Mouse (Mus musculus) forebrain, embryonic 14.5 days (tissue): ENCODE results near the gene Gm43191. TPM values are rescaled to one million over a fixed set of nuclear protein-coding genes. Genes with fewer than 3 reads are reported as not detected.

ENCODE experiments used
- ATAC-seq: fragments of 200-750 bp; cut with Nextera tagmentation; 2 replicates; pipeline ENCODE4 v1.8.0; 2017; ENCODE audit warnings: mild to moderate bottlenecking, moderate library complexity
- DNase-seq: peaks from one replicate; pipeline ENCODE4 v3.0.0-alpha.2; 2015; ENCODE audit warnings: low spot score
- H3K27ac ChIP-seq: fragments of 300-500 bp; sonication (generic); 2 replicates; pipeline ENCODE4 v1.5.1; 2014; ENCODE audit warnings: low read depth, mild to moderate bottlenecking, control low read depth, low read length, moderate library complexity
- H3K27me3 ChIP-seq: fragments of 300-500 bp; sonication (generic); replicated peaks from 2 replicates; pipeline ENCODE4 v1.6.1; 2014; ENCODE audit warnings: low read length, control low read depth, mixed read lengths; ENCODE audit not compliant: control insufficient read depth, insufficient read depth
- H3K36me3 ChIP-seq: fragments of 300-500 bp; sonication (generic); 2 replicates; pipeline ENCODE4 v1.6.1; 2014; ENCODE audit warnings: low read length, control low read depth; ENCODE audit not compliant: control insufficient read depth, insufficient read depth
- H3K4me1 ChIP-seq: fragments of 300-500 bp; sonication (generic); 2 replicates; pipeline ENCODE4 v1.6.1; 2014; ENCODE audit warnings: antibody characterized with exemption, low read length, control low read depth; ENCODE audit not compliant: control insufficient read depth, insufficient read depth
- H3K4me2 ChIP-seq: fragments of 300-500 bp; sonication (generic); 2 replicates; pipeline ENCODE4 v1.6.1; 2014; ENCODE audit warnings: mild to moderate bottlenecking, control low read depth, low read length
- H3K4me3 ChIP-seq: fragments of 300-500 bp; sonication (generic); 2 replicates; pipeline ENCODE4 v1.5.1; 2014; ENCODE audit warnings: low read depth, low read length, control low read depth
- H3K9ac ChIP-seq: fragments of 300-500 bp; sonication (generic); 2 replicates; pipeline ENCODE4 v1.6.1; 2014; ENCODE audit warnings: mild to moderate bottlenecking, low read length, control low read depth, moderate library complexity
- H3K9me3 ChIP-seq: fragments of 300-500 bp; sonication (generic); replicated peaks from 2 replicates; pipeline ENCODE4 v1.6.1; 2016; ENCODE audit warnings: low read length, control low read depth, mixed read lengths; ENCODE audit not compliant: control insufficient read depth
- WGBS: fragments of 180-500 bp; shearing (Covaris S2); extraction: QIAGEN DNeasy Blood & Tissue Kit; methylation state at CpG from one replicate; pipeline ENCODE4 v1.1.7; 2014; 5-methylcytosine and 5-hydroxymethylcytosine counted together
- polyA plus RNA-seq: library from polyadenylated mRNA; unstranded; fragments of >200 nt; fragmentation: Nextera tagmentation; extraction: Ambion mirVana; gene quantifications from 2 replicates; pipeline ENCODE4 v1.2.1, GENCODE M21; 2014

Gene Gm43191
- polyA plus RNA-seq, 1 experiment from 2014 or later = not detected

- Histone ChIP-seq H3K36me3 (peaks cover 48% of the 10 kb centered on the region), H3K27ac (no peak overlapping the region)
- 92% methylated on average over 7 of the region's 7 CpGs for WGBS
Measured at GRCm38 (mm10) chr3:116620636-116621370, 60.3 kb downstream of the Gm43191 start.

GRCm38 (mm10) chr3:116618855-116619254 is 62.2 kb downstream of the Gm43191 start:
- WGBS = 86% methylated on average over 6 of the region's 6 CpGs
- H3K9me3 ChIP-seq = no peaks in the 10 kb centered on the region
- no peaks in the 10 kb centered on the region for H3K27me3 ChIP-seq
- no peak for ATAC-seq
- H3K4me3 ChIP-seq = no peak overlapping the region
- no peak for DNase-seq
- H3K4me2 ChIP-seq = no peak overlapping the region
- H3K4me1 ChIP-seq = no peaks in the 10 kb centered on the region
- H3K9ac ChIP-seq = no peak overlapping the region
- H3K27ac ChIP-seq = no peak overlapping the region
- H3K36me3 ChIP-seq = peaks cover 65% of the 10 kb centered on the region

More at GRCm38 (mm10) chr3:116620636-116621370, 60.3 kb downstream of the Gm43191 start:
- no peaks in the 10 kb centered on the region for H3K27me3 ChIP-seq
- ATAC-seq (no peak), DNase-seq (no peak)
- no peaks in the 10 kb centered on the region for H3K9me3 ChIP-seq
- H3K4me2 ChIP-seq = no peak overlapping the region
- no peak overlapping the region for H3K9ac ChIP-seq
- H3K4me3 ChIP-seq = no peak overlapping the region
- H3K4me1 ChIP-seq = no peaks in the 10 kb centered on the region

- no peaks in the 10 kb centered on the region for H3K9me3 ChIP-seq
- H3K9ac ChIP-seq = no peak overlapping the region
- peaks cover 55% of the 10 kb centered on the region for H3K36me3 ChIP-seq
- no peak overlapping the region for H3K27ac ChIP-seq
- DNase-seq (no peak), ATAC-seq (no peak)
- no peak overlapping the region for H3K4me3 ChIP-seq
- no peak overlapping the region for H3K4me2 ChIP-seq
- no peaks in the 10 kb centered on the region for H3K27me3 ChIP-seq
- WGBS = 91% methylated on average over 8 of the region's 8 CpGs
- no peaks in the 10 kb centered on the region for H3K4me1 ChIP-seq
Measured at GRCm38 (mm10) chr3:116615318-116616068, 65.6 kb downstream of the Gm43191 start.

GRCm38 (mm10) chr3:116614295-116614892 is 66.7 kb downstream of the Gm43191 start, which contains the start of gene Trmt13:
Gene Trmt13 (minus strand): TSS chr3:116614587.
- H3K27me3 ChIP-seq = no peaks in the 10 kb centered on the region
- WGBS = 89% methylated on average over 10 of the region's 10 CpGs
- no peaks in the 10 kb centered on the region for H3K4me1 ChIP-seq
- H3K4me3 ChIP-seq = no peak within 1 kb of the TSS
- H3K27ac ChIP-seq = no peak within 1 kb of the TSS
- no peaks in the 10 kb centered on the region for H3K9me3 ChIP-seq
- no peak within 1 kb of the TSS for H3K9ac ChIP-seq
- ATAC-seq (no peak), DNase-seq (no peak)
- peaks cover 59% of the 10 kb centered on the region for H3K36me3 ChIP-seq
- no peak within 1 kb of the TSS for H3K4me2 ChIP-seq

- Histone ChIP-seq H3K36me3 (peaks cover 22% of the 10 kb centered on the region; the same call in 1 of the 2 replicates), H3K4me1 (no peaks in the 10 kb centered on the region), H3K4me3 (no peak overlapping the region), H3K4me2 (no peak overlapping the region), H3K27me3 (no peaks in the 10 kb centered on the region), H3K27ac (no peak overlapping the region), H3K9me3 (no peaks in the 10 kb centered on the region), H3K9ac (no peak overlapping the region)
- no peak for ATAC-seq
- DNase-seq = peak; percentile 10
- WGBS = 84% methylated on average over 9 of the region's 9 CpGs
Measured at GRCm38 (mm10) chr3:116604570-116604969, 76.5 kb downstream of the Gm43191 start.

- DNase-seq (no peak), ATAC-seq (no peak)
- 0 out of 2 replicates have a peak, but pooled peaks cover 2% of the 10 kb centered on the region for H3K36me3 ChIP-seq
- H3K9ac ChIP-seq = no peak overlapping the region
- WGBS = 90% methylated on average over 5 of the region's 5 CpGs
- no peak overlapping the region for H3K4me3 ChIP-seq
- no peak overlapping the region for H3K4me2 ChIP-seq
- no peaks in the 10 kb centered on the region for H3K4me1 ChIP-seq
- H3K27ac ChIP-seq = no peak overlapping the region
- no peaks in the 10 kb centered on the region for H3K27me3 ChIP-seq
- H3K9me3 ChIP-seq = no peaks in the 10 kb centered on the region
Measured at GRCm38 (mm10) chr3:116601781-116602180, 79.3 kb downstream of the Gm43191 start.

- WGBS = 91% methylated on average over 5 of the region's 5 CpGs
- ATAC-seq = no peak
Measured at GRCm38 (mm10) chr3:116601005-116601404, 80.1 kb downstream of the Gm43191 start.

GRCm38 (mm10) chr3:116599705-116600104 is 81.4 kb downstream of the Gm43191 start:
- peaks cover 3% of the 10 kb centered on the region; the same call in 1 of the 2 replicates for H3K4me1 ChIP-seq
- 84% methylated on average over 2 of the region's 2 CpGs for WGBS
- H3K36me3 ChIP-seq = no peaks in the 10 kb centered on the region
- DNase-seq (no peak), ATAC-seq (no peak)
- no peaks in the 10 kb centered on the region for H3K9me3 ChIP-seq
- no peaks in the 10 kb centered on the region for H3K27me3 ChIP-seq
- H3K9ac ChIP-seq = no peak overlapping the region
- H3K27ac ChIP-seq = no peak overlapping the region
- no peak overlapping the region for H3K4me2 ChIP-seq
- no peak overlapping the region for H3K4me3 ChIP-seq

More at GRCm38 (mm10) chr3:116601005-116601404, 80.1 kb downstream of the Gm43191 start:
- Histone ChIP-seq H3K9ac (no peak overlapping the region), H3K9me3 (no peaks in the 10 kb centered on the region), H3K27me3 (no peaks in the 10 kb centered on the region), H3K27ac (no peak overlapping the region), H3K4me3 (no peak overlapping the region), H3K4me1 (peaks cover under 1% of the 10 kb centered on the region; the same call in 1 of the 2 replicates), H3K4me2 (no peak overlapping the region), H3K36me3 (no peaks in the 10 kb centered on the region)
- DNase-seq = no peak
